Mouse (Mus musculus): ENCODE results near the gene Dnmbp. TPM values are rescaled to one million over a fixed set of nuclear protein-coding genes. Genes with fewer than 3 reads are reported as not detected.

Dnmbp gene
- total and polyA plus RNA-seq, 3 experiments, result 5.4 to 9.4 TPM; not detected in 1

DNA sequence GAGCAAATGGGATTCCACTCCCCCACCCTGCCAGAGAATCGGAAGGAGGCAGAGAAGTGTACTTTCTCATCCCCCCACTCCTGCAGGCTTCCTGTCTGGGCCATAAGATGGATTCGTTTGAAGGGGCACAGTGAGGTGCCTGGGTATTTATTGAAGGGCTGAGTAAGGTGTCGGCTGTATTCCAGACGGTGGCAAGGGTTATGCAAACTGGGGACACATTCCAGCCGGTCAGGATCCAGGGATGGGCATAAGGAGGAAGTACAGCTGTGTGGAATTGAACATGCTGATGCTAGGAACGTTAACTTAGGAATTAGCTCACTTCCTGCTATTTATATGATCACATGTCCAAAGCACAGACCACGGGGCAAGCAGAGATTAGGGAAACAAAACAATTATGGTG lies 9.6 kb downstream of the Dnmbp start:
- Histone ChIP-seq H3K9ac (ENCODE audit: control insufficient read depth, low read depth, low read length, poor library complexity, severe bottlenecking) (no peak overlapping the region), H3K27ac (ENCODE audit: control insufficient read depth, low read depth, low read length) (no peak overlapping the region), H3K4me1 (ENCODE audit: control insufficient read depth in 1 of 2, insufficient read depth in 2 of 2, low read length in 2 of 2) (peaks cover 0 to 7% of the 10 kb centered on the region in 2 experiments; a peak in 2 of 4 replicates), H3K27me3 (ENCODE audit: control insufficient read depth in 1 of 2, insufficient read depth in 2 of 2, low read length in 2 of 2) (no peaks in the 10 kb centered on the region), H3K4me3 (ENCODE audit: control insufficient read depth in 1 of 2, insufficient read depth in 1 of 2, low read depth in 2 of 2, low read length in 2 of 2) (no peak overlapping the region), H3K9me3 (replicated peaks; ENCODE audit: insufficient read depth, low read length) (no peaks in the 10 kb centered on the region), H3K36me3 (ENCODE audit: control insufficient read depth in 1 of 2, insufficient read depth in 2 of 2, low read length in 2 of 2) (no peaks in the 10 kb centered on the region), H3K79me2 (ENCODE audit: control insufficient read depth, insufficient read depth, low read length, poor library complexity) (no peaks in the 10 kb centered on the region)
- TF ChIP-seq TAL1 (IDR thresholded peaks at IDR 0.05; ENCODE audit: low read length) (no peak), EP300 (IDR thresholded peaks at IDR 0.05; ENCODE audit: low read depth in 1 of 2, low read length in 2 of 2) (no peak), MYC (IDR thresholded peaks at IDR 0.05; ENCODE audit: low read depth, low read length) (no peak), TBP (IDR thresholded peaks at IDR 0.05; ENCODE audit: low read depth, low read length) (no peak), ZMIZ1 (IDR thresholded peaks at IDR 0.05; ENCODE audit: low read depth, low read length) (no peak), MAX (IDR thresholded peaks at IDR 0.05; ENCODE audit: low read length) (no peak), POLR2AphosphoS2 (IDR thresholded peaks at IDR 0.05; ENCODE audit: low read length) (no peak), CTCF (IDR thresholded peaks at IDR 0.05 in 2 of 3, conservative IDR thresholded peaks at IDR 0.05 in 1 of 3; ENCODE audit: control insufficient read depth in 1 of 3, insufficient read depth in 1 of 3, low read depth in 2 of 3, low read length in 3 of 3, poor library complexity in 1 of 3, severe bottlenecking in 1 of 3) (no peak), CHD1 (IDR thresholded peaks at IDR 0.05; ENCODE audit: low read depth, low read length) (no peak), SIN3A (IDR thresholded peaks at IDR 0.05; ENCODE audit: low read length) (no peak), HCFC1 (IDR thresholded peaks at IDR 0.05; ENCODE audit: low read depth, low read length) (no peak), MEF2A (IDR thresholded peaks at IDR 0.05; ENCODE audit: extremely low read depth, insufficient replicate concordance, low read depth, low read length, poor library complexity, severe bottlenecking) (no peak), MXI1 (IDR thresholded peaks at IDR 0.05; ENCODE audit: low read depth, low read length) (no peak), POLR2A (IDR thresholded peaks at IDR 0.05; ENCODE audit: control insufficient read depth in 1 of 2, insufficient read depth in 1 of 2, low read depth in 1 of 2, low read length in 2 of 2, poor library complexity in 1 of 2) (no peak), CHD2 (IDR thresholded peaks at IDR 0.05; ENCODE audit: low read length) (no peak)
- DNase-seq (ENCODE audit: low read depth, low spot score), result no peak

DNA sequence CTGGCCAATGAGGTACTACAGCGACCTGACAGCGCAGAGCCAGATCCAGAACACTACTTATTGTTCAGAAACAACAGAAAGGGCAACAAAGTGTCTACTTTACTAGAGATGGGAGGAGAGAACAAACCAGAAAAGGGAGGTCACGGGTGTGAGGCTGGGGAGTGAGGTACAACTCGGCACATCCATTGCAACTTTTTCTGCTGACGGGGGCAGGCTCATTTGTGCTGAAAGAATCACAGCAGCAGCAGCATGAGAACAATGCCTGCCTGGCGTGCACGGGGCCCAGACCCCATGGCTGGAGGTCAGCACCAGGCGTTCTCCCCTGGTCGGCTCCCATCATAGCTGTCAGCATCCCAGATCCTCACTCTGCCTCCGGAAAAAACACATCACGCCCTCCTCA lies 10.1 kb downstream of the Dnmbp start:
- H3K36me3 ChIP-seq (ENCODE audit: control insufficient read depth in 1 of 2, insufficient read depth in 2 of 2, low read length in 2 of 2), result no peaks in the 10 kb centered on the region

More for the DNA sequence above, 10.1 kb downstream of the Dnmbp start:
- TF ChIP-seq ZC3H11A (IDR thresholded peaks at IDR 0.05; ENCODE audit: low read depth, low read length) (no peak), TBP (IDR thresholded peaks at IDR 0.05; ENCODE audit: low read depth, low read length) (no peak), NRF1 (IDR thresholded peaks at IDR 0.05; ENCODE audit: insufficient read depth, low read depth, low read length, poor library complexity, severe bottlenecking) (no peak), POLR2AphosphoS5 (IDR thresholded peaks at IDR 0.05; ENCODE audit: borderline replicate concordance, low read depth, low read length) (no peak), CTCF (IDR thresholded peaks at IDR 0.05 in 2 of 3, conservative IDR thresholded peaks at IDR 0.05 in 1 of 3; ENCODE audit: control insufficient read depth in 1 of 3, insufficient read depth in 1 of 3, low read depth in 2 of 3, low read length in 3 of 3, poor library complexity in 1 of 3, severe bottlenecking in 1 of 3) (no peak), ZMIZ1 (IDR thresholded peaks at IDR 0.05; ENCODE audit: low read depth, low read length) (no peak), JUND (IDR thresholded peaks at IDR 0.05; ENCODE audit: low read depth, low read length) (no peak), USF1 (IDR thresholded peaks at IDR 0.05; ENCODE audit: low read depth, low read length) (no peak), NELFE (IDR thresholded peaks at IDR 0.05; ENCODE audit: low read depth, low read length) (no peak), SIN3A (IDR thresholded peaks at IDR 0.05; ENCODE audit: low read length) (no peak), MXI1 (IDR thresholded peaks at IDR 0.05; ENCODE audit: low read depth, low read length) (no peak), SMC3 (IDR thresholded peaks at IDR 0.05; ENCODE audit: low read depth, low read length) (no peak), E2F4 (IDR thresholded peaks at IDR 0.05; ENCODE audit: borderline replicate concordance, low read depth, low read length) (no peak), GABPA (IDR thresholded peaks at IDR 0.05; ENCODE audit: low read depth, low read length) (no peak), MAZ (IDR thresholded peaks at IDR 0.05; ENCODE audit: low read depth, low read length) (no peak), ZKSCAN1 (IDR thresholded peaks at IDR 0.05; ENCODE audit: low read depth, low read length) (no peak), MAX (IDR thresholded peaks at IDR 0.05; ENCODE audit: low read length) (no peak), TCF12 (IDR thresholded peaks at IDR 0.05; ENCODE audit: low read depth, low read length) (no peak)
- H3K79me2 ChIP-seq (ENCODE audit: control insufficient read depth, insufficient read depth, low read length, poor library complexity), result no peaks in the 10 kb centered on the region
- peaks cover 0 to 8% of the 10 kb centered on the region in 2 experiments; a peak in 2 of 4 replicates for H3K4me1 ChIP-seq (ENCODE audit: control insufficient read depth in 1 of 2, insufficient read depth in 2 of 2, low read length in 2 of 2)
- H3K27ac ChIP-seq (ENCODE audit: control insufficient read depth, low read depth, low read length), result no peak overlapping the region
- no peak for DNase-seq (ENCODE audit: low read depth, low spot score)
- no peak overlapping the region for H3K9ac ChIP-seq (ENCODE audit: control insufficient read depth, low read depth, low read length, poor library complexity, severe bottlenecking)
- no peaks in the 10 kb centered on the region for H3K27me3 ChIP-seq (ENCODE audit: control insufficient read depth in 1 of 2, insufficient read depth in 2 of 2, low read length in 2 of 2)
- no peak overlapping the region for H3K4me3 ChIP-seq (ENCODE audit: control insufficient read depth in 1 of 2, insufficient read depth in 1 of 2, low read depth in 2 of 2, low read length in 2 of 2)
- no peaks in the 10 kb centered on the region for H3K9me3 ChIP-seq (replicated peaks; ENCODE audit: insufficient read depth, low read length)

All from MEL (cell line).